ENCODE assay signal across 18 mouse cellular contexts in genomic region chr3:40076824-40077223, GRCm38 (mm10).
A peak's percentile ranks its signal among the peaks of the same experiment; 100 is the strongest.
DNase-seq lines count a peak whose midpoint lies in the region; ATAC-seq and TF ChIP-seq lines count a peak whose summit lies in the region.
"Had no signal": no experiment of that assay in that cellular context is flagged by ENCODE, and none has a peak within 500 bp of the region (broad histone marks: within the 10 kb centered on the region; RNA-seq: fewer than 3 reads in every experiment).

No protein-coding gene starts in this region.

- no peak overlapping the region for H3K4me3 ChIP-seq in neural tube, embryonic 12.5 days
- H3K4me3 ChIP-seq in embryonic facial prominence, embryonic 15.5 days (replicated peaks): no peak overlapping the region
- H3K4me3 ChIP-seq in hindbrain, embryonic 12.5 days: no peak overlapping the region
- no peak overlapping the region for H3K4me3 ChIP-seq in midbrain, postnatal 0 days (ENCODE audit: low read depth, low read length)
- H3K4me3 ChIP-seq in liver, embryonic 12.5 days: no peak overlapping the region
- H3K4me3 ChIP-seq: heart, adult 2 months had no signal

- DNase-seq in neural tube, embryonic 10.5 days (ENCODE audit: extremely low spot score, low spot score): no peak
- peak; percentile 44 for DNase-seq in midbrain, postnatal 0 days (ENCODE audit: low spot score)
- no peak for DNase-seq in heart, postnatal 14 days
- DNase-seq in heart, adult 8-10 months (ENCODE audit: low spot score): no peak
- DNase-seq: gastrocnemius, postnatal 10 days; heart, adult 2 months; kidney, adult 9 months; kidney, postnatal 36 days; liver; lung, adult 2 months; lung, postnatal 4 days; retina, postnatal 1 day; right cerebral cortex, postnatal 4 days had no signal

- H3K36me3 ChIP-seq in neural tube, embryonic 12.5 days: no peaks in the 10 kb centered on the region
- no peaks in the 10 kb centered on the region for H3K36me3 ChIP-seq in embryonic facial prominence, embryonic 15.5 days
- no peaks in the 10 kb centered on the region for H3K36me3 ChIP-seq in hindbrain, embryonic 12.5 days
- H3K36me3 ChIP-seq in midbrain, postnatal 0 days (ENCODE audit: insufficient read depth, low read length): no peaks in the 10 kb centered on the region
- no peaks in the 10 kb centered on the region for H3K36me3 ChIP-seq in liver, embryonic 12.5 days

- no peak for TF ChIP-seq CTCF in midbrain, postnatal 0 days (IDR thresholded peaks at IDR 0.05)

- H3K9me3 ChIP-seq in neural tube, embryonic 12.5 days: no peaks in the 10 kb centered on the region
- no peaks in the 10 kb centered on the region for H3K9me3 ChIP-seq in embryonic facial prominence, embryonic 15.5 days (replicated peaks)
- H3K9me3 ChIP-seq in hindbrain, embryonic 12.5 days (replicated peaks): no peaks in the 10 kb centered on the region
- H3K9me3 ChIP-seq in midbrain, postnatal 0 days (ENCODE audit: low read length): no peaks in the 10 kb centered on the region
- H3K9me3 ChIP-seq in liver, embryonic 12.5 days (replicated peaks): no peaks in the 10 kb centered on the region

- no peaks in the 10 kb centered on the region for H3K27me3 ChIP-seq in neural tube, embryonic 12.5 days (replicated peaks)
- H3K27me3 ChIP-seq in embryonic facial prominence, embryonic 15.5 days: no peaks in the 10 kb centered on the region
- H3K27me3 ChIP-seq in hindbrain, embryonic 12.5 days: no peaks in the 10 kb centered on the region
- H3K27me3 ChIP-seq in midbrain, postnatal 0 days (ENCODE audit: insufficient read depth, low read length): no peaks in the 10 kb centered on the region
- H3K27me3 ChIP-seq in liver, embryonic 12.5 days (replicated peaks): no peaks in the 10 kb centered on the region

- H3K4me2 ChIP-seq in neural tube, embryonic 12.5 days (replicated peaks): no peak overlapping the region
- no peak overlapping the region for H3K4me2 ChIP-seq in embryonic facial prominence, embryonic 15.5 days (replicated peaks)
- H3K4me2 ChIP-seq in hindbrain, embryonic 12.5 days (replicated peaks): no peak overlapping the region
- no peak overlapping the region for H3K4me2 ChIP-seq in midbrain, postnatal 0 days (ENCODE audit: low read depth, low read length, poor library complexity, severe bottlenecking)
- H3K4me2 ChIP-seq in liver, embryonic 12.5 days: no peak overlapping the region

- H3K9ac ChIP-seq in neural tube, embryonic 12.5 days: no peak overlapping the region
- no peak overlapping the region for H3K9ac ChIP-seq in embryonic facial prominence, embryonic 15.5 days
- no peak overlapping the region for H3K9ac ChIP-seq in hindbrain, embryonic 12.5 days
- H3K9ac ChIP-seq in midbrain, postnatal 0 days (replicated peaks; ENCODE audit: low read length, poor library complexity, severe bottlenecking): no peak overlapping the region
- no peak overlapping the region for H3K9ac ChIP-seq in liver, embryonic 12.5 days

- 77% methylated on average over 4 of the region's 4 CpGs for WGBS in neural tube, embryonic 12.5 days
- 28% methylated on average over 4 of the region's 4 CpGs for WGBS in embryonic facial prominence, embryonic 15.5 days
- 60% methylated on average over 4 of the region's 4 CpGs for WGBS in hindbrain, embryonic 12.5 days
- WGBS in midbrain, postnatal 0 days: 48% methylated on average over 4 of the region's 4 CpGs
- WGBS in liver, embryonic 12.5 days (ENCODE audit: insufficient replicate concordance): 67% methylated on average over 4 of the region's 4 CpGs

- H3K27ac ChIP-seq in neural tube, embryonic 12.5 days: no peak overlapping the region
- H3K27ac ChIP-seq in embryonic facial prominence, embryonic 15.5 days (replicated peaks): peak overlapping the region; percentile 55; the same call in 1 of the 2 replicates
- H3K27ac ChIP-seq in hindbrain, embryonic 12.5 days: no peak overlapping the region
- no peak overlapping the region for H3K27ac ChIP-seq in midbrain, postnatal 0 days (ENCODE audit: low read depth, low read length)
- H3K27ac ChIP-seq in liver, embryonic 12.5 days: no peak overlapping the region
- H3K27ac ChIP-seq: heart, adult 2 months had no signal

- H3K4me1 ChIP-seq in neural tube, embryonic 12.5 days: no peaks in the 10 kb centered on the region
- peaks cover 13% of the 10 kb centered on the region for H3K4me1 ChIP-seq in embryonic facial prominence, embryonic 15.5 days
- H3K4me1 ChIP-seq in hindbrain, embryonic 12.5 days: no peaks in the 10 kb centered on the region; the same call in 1 of the 2 replicates
- H3K4me1 ChIP-seq in midbrain, postnatal 0 days (ENCODE audit: insufficient read depth, low read length): no peaks in the 10 kb centered on the region
- no peaks in the 10 kb centered on the region for H3K4me1 ChIP-seq in liver, embryonic 12.5 days

- ATAC-seq in neural tube, embryonic 12.5 days (ENCODE audit: low FRiP score, low read depth): peak; percentile 37; the same call in 1 of the 2 replicates
- ATAC-seq in embryonic facial prominence, embryonic 15.5 days (ENCODE audit: insufficient number of reproducible peaks, low FRiP score, low TSS enrichment, low read depth): no peak
- peak; percentile 73 for ATAC-seq in hindbrain, embryonic 12.5 days (ENCODE audit: low FRiP score)
- no peak for ATAC-seq in midbrain, postnatal 0 days (ENCODE audit: low FRiP score)
- ATAC-seq in liver, embryonic 12.5 days: no peak
- ATAC-seq: inflammation-experienced regulatory T-cells, adult 6 months had no signal

- intact Hi-C loops in heart, postnatal 14 days (cut with DNase I): no loop called here

Comparison
In these comparisons a context has a peak if more than half of its experiments do, and no peak if none do; other contexts are left out.
1. ATAC-seq: peak in neural tube, embryonic 12.5 days (single experiment) and hindbrain, embryonic 12.5 days (single experiment); none in embryonic facial prominence, embryonic 15.5 days (single experiment), midbrain, postnatal 0 days (single experiment) and liver, embryonic 12.5 days (single experiment).